Mouse (Mus musculus) ovary, adult 18-20 months (tissue): ENCODE data around the gene Cyb561d2.

Experiments
- DNase-seq: peaks from one replicate; pipeline ENCODE4 v3.0.0; 2022; ENCODE audit warnings: low spot score, mixed read lengths

The Cyb561d2 gene

GRCm38 (mm10) chr9:107521711-107522399 lies 20.1 kb downstream of the Cyb561d2 start:
- DNase-seq: peak; percentile 68

GRCm38 (mm10) chr9:107521190-107521589 lies 20.8 kb downstream of the Cyb561d2 start:
- DNase-seq: no peak

DNA sequence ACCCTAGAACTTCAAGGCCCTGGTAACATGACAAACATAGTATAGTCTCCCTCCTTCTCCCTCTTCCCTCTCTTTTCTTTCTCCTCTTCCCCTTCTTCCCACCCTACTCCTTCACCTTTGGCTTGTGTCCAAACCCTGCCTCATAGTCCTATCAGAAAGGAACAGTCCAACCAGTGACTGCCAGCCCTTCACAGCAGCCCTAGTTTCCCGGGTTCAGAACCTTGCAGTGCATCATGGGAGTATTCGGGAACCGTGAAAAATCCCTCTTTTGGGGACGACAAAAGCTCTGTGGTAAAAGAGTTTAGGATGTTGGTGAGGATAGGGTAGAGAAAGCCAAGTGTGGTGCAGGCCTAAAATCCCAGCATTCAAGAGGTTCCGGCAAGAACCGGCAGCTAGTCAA lies 21.7 kb downstream of the Cyb561d2 start:
- no peak for DNase-seq

- peak; percentile 58 for DNase-seq
These were observed 27.6 kb downstream of the Cyb561d2 start for GRCm38 (mm10) chr9:107514303-107514955.

GRCm38 (mm10) chr9:107512326-107512725 lies 29.7 kb downstream of the Cyb561d2 start:
- DNase-seq: no peak

GRCm38 (mm10) chr9:107511436-107511835 lies 30.6 kb downstream of the Cyb561d2 start:
- no peak for DNase-seq

DNA sequence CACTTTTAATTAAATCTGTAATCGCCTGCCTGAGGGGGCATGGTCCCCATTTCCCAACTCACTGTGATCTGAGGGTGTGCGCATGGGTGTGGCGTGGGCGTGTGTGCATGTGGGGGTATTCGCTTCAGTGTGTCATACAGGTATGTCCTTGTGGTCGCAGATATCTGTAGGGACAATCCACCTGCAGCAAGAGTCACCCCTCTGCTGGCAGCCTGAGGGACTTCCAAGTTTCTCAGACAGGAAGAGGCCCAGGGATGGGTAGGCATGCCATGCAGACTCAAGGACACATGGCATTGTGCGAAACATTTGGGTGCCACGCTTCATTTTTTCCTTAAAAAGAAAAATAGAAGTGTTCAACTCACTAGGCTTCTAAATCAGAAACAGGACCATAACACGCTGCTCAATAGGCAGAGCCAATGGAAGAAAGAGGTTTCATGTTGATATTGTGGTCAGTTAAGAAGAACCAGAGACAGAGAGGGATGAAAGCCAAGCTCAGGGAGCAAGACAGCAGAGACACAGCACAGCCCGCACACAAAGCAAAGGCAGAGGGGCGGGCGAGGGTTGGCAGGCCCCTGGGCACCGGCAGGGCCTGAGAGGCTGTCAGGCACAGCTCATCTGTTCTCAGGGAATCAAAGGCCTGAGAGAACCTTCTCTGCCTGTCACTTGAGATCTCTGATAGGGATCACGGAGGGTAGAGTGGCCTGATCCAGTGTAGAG lies 31.5 kb downstream of the Cyb561d2 start:
- no peak for DNase-seq

GRCm38 (mm10) chr9:107508266-107508665 lies 33.7 kb downstream of the Cyb561d2 start:
- DNase-seq: no peak

- no peak for DNase-seq
These were observed 37.1 kb downstream of the Cyb561d2 start for GRCm38 (mm10) chr9:107504662-107505537.

GRCm38 (mm10) chr9:107502131-107502846 lies 39.7 kb downstream of the Cyb561d2 start:
- no peak for DNase-seq

- no peak for DNase-seq
These were observed 41.2 kb downstream of the Cyb561d2 start for GRCm38 (mm10) chr9:107500708-107501286.

GRCm38 (mm10) chr9:107496359-107496758 lies 45.6 kb downstream of the Cyb561d2 start:
- DNase-seq: no peak

DNA sequence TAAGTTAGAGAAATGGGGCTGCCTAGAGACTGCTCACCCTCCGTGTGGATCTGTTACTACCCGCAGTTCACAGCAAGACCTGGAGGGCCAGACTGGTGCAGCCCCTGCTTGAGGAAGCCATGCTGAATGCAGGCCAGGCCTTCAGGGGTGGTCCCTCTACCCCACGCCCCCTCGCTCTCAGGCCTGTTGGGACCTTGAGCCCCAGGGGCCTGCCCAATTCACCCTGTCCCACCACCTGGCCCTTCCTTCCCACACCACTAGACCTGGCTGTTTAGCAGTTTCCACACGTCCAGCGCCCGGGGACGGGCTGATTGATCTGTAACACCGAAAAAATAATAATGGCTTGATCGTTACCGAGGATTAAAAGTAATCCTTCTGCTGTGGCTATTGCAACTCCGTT lies 47.8 kb downstream of the Cyb561d2 start:
- no peak for DNase-seq

- DNase-seq: no peak
These were observed 48.5 kb downstream of the Cyb561d2 start for GRCm38 (mm10) chr9:107493511-107493910.

GRCm38 (mm10) chr9:107490625-107491024 lies 51.4 kb downstream of the Cyb561d2 start:
- no peak for DNase-seq

DNA sequence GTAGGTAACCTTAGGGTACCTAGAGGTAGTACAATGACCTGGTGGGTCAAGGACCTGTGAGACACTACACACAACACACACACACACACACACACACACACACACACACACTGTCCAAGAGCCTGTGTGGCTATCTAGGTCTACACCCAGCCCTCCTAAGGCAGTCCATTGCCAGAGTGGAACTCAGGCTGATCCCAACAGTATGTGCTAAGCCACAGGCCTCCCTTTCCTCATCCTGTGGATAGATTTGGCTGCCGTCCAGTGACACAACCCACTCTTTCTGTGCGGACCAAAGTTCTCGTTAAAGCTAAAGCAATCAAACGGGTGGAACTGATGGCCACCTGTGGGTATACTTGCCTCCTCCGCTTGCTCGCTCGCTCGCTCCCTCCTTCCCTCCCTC lies 51.8 kb downstream of the Cyb561d2 start:
- DNase-seq: no peak
